Mouse (Mus musculus) kidney, adult 18-20 months (tissue): ENCODE measurements around the gene Ypel2.

ENCODE experiments used
- DNase-seq: peaks from one replicate; pipeline ENCODE4 v3.0.0; 2021

The Ypel2 gene

GRCm38 (mm10) chr11:86925085-86925638 is 68.3 kb downstream of the Ypel2 start:
- no peak for DNase-seq

DNA sequence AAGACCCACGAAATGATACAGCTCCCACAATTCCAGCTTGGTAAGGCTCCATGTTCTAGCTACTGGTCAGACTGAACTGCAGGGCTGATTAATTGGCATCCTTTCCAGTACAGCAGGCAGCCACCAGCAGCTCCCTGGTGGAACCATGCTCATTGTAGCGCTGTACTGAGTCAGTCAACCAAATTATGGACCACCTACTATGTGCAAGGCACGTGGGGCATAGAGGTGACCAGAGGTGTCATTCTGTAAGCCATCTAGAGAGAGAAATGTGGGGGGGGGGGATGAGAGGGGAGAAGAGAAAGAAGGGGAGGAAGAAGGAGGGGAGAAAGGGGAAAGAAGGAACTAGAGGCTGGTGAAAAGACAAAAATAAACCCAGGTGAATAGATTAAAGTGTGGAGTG is 68.9 kb downstream of the Ypel2 start:
- DNase-seq = no peak

GRCm38 (mm10) chr11:86923654-86924053 is 69.9 kb downstream of the Ypel2 start:
- DNase-seq = no peak

- no peak for DNase-seq
These were observed 71.5 kb downstream of the Ypel2 start for GRCm38 (mm10) chr11:86922029-86922428.

DNA sequence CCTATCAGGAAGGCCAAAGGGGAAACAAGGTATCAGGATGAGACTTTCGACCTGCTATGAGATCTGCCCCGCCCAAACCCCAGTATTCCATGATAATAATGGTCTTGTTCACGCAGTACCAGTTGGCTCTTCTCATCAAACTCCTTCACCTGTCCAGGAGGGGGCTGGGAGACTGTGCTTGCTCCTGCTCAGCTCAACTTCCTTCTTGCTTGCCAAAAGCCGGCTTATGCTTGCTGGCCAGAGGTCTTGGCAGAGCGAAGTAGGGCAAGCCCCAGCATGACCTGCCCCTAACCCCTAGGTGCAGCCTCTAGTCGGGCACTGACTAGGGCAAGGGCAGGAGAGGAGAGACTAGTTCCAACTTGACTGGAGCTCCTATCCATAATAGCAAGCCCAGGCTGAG is 72.2 kb downstream of the Ypel2 start:
- DNase-seq = no peak

DNA sequence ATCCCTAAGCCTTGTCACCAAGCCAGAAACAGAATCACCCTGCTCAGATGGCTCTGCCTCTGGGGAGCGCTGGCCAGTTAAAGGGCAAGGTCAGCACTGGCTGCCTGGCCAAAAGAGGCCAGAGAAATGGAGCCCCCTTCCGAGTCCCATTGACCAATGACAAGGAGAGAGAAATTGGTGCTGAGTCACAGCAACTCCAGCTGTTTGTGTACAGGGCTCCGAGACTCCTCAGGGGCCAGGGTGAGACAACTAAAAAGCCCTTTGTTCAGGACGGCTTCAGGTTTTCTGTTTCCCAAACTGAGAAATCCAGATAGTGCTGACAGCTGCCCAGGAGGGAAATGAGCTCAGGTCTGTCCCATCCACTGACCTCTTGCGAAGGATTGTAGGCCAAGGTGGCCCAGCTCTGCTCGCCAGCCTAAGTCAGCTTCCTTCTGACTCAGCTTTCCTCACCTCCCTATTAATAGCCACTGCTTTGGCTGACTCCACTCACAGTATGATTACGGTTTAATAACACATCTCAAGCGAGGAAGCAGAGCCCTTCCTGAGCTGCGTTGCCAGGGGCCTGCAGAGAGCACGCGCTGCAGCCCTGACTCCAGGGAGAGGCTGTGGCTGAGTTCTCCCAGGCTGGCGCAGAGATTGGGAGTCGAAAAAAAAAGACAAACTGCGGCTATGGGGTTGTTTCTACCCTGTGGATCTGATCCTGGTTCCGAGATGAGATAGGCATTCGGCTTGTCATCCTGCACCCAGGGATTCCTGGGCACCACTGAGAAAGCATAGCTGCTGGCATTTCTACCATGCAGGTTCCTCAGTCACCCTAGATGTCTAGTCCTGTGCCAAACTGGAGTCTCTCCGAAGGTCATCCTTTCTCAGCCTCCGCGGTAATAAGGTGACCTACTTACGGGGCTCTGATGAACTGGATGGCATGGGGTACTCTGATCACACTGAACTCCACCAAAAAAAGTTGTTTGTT is 73.1 kb downstream of the Ypel2 start:
- DNase-seq = peak; percentile 28

- no peak for DNase-seq
These were observed 74.0 kb downstream of the Ypel2 start for GRCm38 (mm10) chr11:86919468-86919867.

GRCm38 (mm10) chr11:86917536-86917935 is 76.0 kb downstream of the Ypel2 start:
- no peak for DNase-seq

GRCm38 (mm10) chr11:86916596-86917249 is 76.8 kb downstream of the Ypel2 start:
- no peak for DNase-seq

DNA sequence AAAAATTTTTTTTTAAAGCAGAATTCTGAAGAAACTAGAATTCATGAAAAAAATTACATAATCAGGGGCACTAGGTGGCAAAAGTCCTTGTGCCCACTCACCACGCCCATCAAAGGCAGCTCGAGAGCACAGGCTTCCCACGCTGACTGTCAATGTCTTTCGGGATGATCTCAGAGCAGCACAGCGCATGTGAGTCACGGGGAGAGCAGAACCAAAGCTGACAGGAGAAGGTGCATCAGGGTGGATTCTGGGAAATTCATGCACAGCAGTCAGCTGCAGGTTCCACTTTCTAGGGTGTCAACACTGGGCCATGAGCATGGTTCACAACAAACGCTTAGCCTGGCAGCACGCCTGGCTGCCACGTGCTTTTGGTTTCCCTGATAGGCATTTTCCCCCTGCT is 79.2 kb downstream of the Ypel2 start:
- DNase-seq = no peak

DNA sequence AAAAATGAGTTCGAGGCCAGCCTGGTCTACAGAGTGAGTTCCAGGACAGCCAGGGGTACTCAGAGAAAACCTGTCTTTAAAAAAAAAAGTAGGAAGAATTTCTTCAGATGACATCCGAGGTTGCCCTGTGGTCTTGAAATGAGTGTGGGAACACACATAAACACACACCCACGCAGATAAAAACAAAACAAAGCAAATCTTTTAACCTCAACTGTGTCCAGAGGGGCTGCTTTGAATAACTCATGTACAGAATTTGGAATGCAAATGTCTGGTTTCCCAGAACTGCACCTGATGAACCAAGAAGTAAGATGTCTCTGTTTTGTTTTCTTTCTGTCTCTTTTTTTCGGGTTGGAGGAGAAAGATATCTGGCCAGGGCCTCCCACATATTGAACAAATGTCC is 83.3 kb downstream of the Ypel2 start:
- no peak for DNase-seq

GRCm38 (mm10) chr11:86909028-86909427 is 84.5 kb downstream of the Ypel2 start:
- no peak for DNase-seq

DNA sequence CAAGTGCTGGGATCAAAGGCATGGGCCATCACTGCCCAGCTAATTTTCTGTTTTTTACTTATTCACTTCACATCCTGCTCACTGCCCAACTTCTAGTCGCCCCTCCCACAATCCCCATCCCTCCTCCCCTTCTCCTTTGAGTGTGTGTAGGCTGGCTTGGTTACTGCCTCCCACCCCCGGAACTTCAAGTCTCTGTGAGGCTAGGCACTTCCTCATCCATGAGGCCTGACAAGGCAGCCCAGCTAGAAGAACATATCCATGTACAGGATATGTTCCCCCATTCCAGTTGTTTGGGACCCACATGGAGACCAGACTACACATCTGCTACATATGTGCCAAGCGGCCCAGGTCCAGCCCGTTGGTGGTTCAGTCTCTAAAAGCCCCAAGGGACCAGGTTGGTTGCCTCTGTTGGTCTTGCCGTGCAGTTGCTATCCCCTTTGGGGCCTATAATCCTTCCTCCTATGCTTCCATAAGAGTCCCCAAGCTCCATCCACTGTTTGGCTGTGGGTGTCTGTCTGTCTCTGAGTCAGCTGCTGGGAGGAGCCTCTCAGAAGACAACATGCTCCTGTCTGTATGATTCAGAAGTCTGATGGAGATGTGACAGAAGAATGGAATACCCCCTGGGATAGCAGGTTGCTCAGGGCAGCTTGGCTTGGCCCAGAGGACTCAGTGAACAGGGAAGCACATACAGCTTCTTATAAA is 85.5 kb downstream of the Ypel2 start:
- no peak for DNase-seq

DNA sequence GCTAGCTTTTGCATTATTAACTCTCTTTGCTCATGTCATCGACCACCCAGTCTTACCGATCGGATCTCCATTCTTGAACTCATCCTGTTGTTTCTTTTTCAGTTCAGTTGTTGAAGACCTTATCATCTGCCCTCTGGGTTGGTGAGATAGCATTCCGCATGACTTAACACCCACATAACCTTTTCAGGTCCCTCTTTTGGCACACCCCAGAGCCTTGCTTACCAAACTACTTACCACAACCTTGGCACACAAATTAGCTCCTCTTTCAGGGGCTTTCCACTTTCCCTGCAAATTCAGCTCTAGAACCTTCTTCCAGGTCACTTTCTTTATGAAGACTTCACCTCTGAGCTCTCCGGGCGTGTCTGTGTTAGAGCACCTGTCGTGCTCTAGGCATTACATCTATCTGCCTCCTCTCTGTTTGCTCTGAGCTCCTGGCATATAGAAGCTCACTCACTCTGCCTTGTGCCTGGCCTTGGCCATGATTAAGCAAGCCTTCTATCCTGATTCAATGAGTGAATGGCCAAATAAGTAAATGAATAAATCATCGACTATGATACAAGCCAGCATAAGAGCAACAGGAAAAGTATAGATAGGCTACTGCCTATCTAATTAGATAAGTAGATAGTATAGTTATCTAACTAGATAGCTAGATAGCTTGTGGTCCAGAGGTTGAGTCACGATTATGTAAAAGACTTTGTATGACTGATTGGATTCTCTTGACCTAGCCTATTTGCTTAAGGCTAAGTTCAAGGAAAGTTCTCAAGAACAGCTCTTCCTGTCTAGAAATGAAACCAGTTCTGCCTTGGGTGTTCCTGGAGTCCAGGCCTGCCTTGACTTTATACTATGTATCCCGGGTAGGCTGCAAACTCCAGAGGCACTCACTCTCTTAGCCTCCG is 86.5 kb downstream of the Ypel2 start:
- no peak for DNase-seq

DNA sequence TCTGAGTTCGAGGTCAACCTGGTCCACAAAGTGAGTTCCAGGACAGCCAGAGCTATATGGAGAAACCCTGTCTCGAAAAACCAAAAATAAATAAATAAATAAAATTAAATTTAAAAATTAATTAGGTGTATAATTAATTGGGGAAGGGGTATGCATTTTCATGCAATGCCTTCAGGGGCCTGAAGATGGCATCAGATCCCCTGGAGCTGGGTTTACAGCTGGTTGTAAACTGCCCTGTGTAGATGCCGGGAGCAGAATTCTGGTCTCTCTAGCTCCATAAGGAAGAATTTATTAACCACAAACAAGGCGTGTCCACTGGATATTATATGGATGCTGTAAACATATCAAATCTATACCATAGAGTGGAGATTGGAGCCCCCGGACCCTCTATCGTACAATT is 87.2 kb downstream of the Ypel2 start:
- DNase-seq = no peak

DNA sequence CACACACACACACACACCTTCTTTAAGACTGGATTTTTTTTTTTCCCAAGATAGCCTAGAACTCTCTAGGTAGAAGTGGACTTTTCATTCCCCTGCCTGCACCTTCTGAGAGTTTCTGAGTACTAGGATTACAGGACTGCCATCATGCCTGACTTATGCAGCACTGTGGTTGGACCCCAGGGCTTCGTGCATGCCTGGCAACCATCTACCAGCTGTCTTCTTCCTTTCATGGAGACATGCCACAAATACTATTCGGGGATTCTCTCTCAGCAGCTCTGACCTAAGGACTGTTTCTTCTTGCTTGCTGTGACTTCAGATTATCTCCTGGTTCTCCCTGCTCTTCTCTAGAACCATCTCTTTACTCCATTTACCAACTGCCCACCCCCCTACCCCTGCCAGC is 88.2 kb downstream of the Ypel2 start:
- DNase-seq = no peak

DNA sequence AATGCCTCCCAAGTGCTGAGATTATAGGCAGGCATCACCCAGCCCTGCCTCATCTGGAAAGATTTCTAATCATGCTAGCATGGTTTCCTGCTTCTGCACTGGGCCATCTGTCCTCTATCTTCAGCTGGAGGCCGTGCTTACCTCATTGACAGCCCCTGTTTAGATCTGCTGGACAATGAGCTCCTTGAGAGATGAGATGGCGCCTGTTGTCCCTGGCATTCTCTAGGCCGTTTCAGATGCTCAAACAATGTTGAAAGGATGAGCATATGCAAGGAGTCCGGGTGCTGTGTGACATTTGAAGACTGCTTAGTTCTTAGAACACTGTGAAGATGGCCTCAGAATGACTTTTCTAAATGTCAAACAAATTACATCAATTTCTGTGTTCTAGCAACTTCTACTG is 88.8 kb downstream of the Ypel2 start:
- DNase-seq = no peak

DNA sequence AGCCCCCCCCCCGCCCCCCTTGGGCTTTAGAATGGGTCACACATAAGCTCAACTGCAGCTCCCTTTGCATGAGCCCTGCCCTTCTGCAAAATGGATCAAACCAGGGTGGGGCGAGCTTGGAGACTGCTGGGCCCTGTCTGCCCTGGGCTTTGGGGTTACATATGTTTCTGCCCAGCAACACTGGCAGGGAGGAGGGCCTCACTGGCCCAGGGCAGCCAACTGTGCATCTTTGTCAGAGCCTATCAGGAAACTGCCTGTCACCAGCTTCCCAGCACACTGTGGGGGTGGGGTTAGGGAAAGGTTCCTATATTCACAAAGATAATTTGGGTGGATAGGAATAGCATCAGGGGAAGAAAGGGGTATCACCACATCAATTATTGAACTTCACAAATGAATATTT is 95.1 kb downstream of the Ypel2 start:
- no peak for DNase-seq

GRCm38 (mm10) chr11:86895567-86895966 is 97.9 kb downstream of the Ypel2 start:
- DNase-seq = no peak

DNA sequence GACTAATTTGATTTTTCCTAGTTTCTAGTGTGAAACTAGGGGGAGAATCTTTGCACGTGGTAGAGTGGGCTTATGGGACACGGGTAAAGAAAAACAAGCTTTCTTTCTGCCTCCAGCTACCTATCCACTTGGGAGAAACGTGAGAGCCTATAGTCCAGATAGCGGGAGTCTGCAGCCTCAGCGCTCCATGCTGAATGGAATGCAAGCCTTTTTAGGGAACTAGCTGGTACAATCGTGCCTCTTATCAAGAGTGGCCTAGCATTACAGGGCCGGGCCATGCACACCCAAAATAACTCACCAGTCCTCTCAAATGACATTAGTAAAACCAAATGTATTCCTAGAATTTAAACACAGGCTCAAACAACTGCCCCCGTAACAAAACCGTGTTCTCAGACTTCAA is 98.4 kb downstream of the Ypel2 start:
- no peak for DNase-seq

DNA sequence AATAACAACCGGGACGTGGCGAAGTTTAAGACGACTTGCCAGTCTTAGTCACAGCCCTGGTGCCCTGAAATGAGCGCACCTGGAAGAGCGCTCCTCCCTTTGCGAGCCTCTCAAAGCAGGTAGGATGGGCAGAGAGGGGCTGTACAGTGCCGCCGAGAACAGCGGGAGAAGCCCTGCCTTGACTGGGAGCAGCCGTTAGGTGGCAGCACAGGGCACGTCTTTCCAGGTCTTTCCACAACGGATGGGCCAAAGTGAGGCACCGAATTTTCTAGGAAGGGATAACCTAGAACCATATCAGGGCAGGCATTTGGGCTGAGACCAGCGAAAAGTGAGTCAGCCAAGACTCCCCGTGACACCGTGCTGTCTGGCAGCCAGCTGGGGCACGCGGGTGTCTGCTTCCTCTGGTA is 99.3 kb downstream of the Ypel2 start:
- DNase-seq = peak; percentile 87

DNA sequence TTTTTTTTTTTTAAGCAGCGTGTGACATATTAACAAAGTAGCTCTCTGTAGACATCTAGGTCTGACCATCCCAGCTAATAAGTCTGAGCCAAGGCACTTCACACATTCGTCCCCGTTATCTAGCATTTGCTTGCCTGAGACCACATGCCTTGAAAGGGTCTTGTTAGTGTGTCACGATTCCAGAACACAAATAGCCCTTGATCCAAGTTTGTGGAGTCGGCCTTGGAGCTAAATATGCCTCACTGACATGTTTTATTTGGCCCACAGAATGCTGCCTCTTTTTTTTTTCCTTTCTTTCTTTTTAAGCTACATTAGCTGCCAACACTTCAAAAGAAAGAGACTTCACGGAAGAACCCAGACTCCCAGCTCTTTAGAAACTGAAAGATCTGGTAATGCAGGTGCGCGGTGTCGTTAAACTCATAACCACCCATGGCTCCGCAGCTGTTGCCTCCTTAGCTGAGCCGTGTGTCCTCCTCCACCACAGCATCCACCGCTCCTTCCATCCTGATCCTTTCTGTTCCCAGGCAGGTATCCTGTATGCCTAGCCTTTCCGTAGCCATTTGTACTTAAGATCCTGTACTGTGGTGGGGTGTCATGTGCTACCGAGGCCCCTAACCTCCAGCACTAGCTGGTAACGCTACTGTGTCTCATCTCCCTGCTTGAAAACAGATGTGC is 100.4 kb downstream of the Ypel2 start:
- DNase-seq = no peak
